Comparison of ENCODE assay signal across 16 mouse cellular contexts in genomic region chr4:40136519-40136918, GRCm38 (mm10). TPM values are rescaled to one million over a fixed set of nuclear protein-coding genes. Genes with fewer than 3 reads are reported as not detected.
DNase-seq lines count a peak whose midpoint lies in the region.
"Had no signal": no experiment of that assay in that cellular context is flagged by ENCODE, and none has a peak within 500 bp of the region (broad histone marks: within the 10 kb centered on the region; RNA-seq: fewer than 3 reads in every experiment).

No protein-coding gene starts in this region.

- peak; percentile 61 to 63 for DNase-seq in cerebellum, postnatal 10 days
- DNase-seq in cerebellum, postnatal 36 days, result no peak
- DNase-seq in heart, postnatal 4 days, result peak; percentile 26
- DNase-seq in heart, adult 18-20 months, result no peak
- peak; percentile 30 for DNase-seq in 3T3-L1 (ENCODE audit: low read depth, low spot score)
- peak; percentile 20 for DNase-seq in brain, adult 2 months (ENCODE audit: low read depth, low spot score)
- no peak for DNase-seq in thymus, postnatal 14 days
- DNase-seq in Muller cell, postnatal 12 days (ENCODE audit: inconsistent ontology term), result no peak
- DNase-seq: adrenal gland, adult 8-10 months; cerebellum, adult 11-12 months; embryo, embryonic 11 days; gastrocnemius, postnatal 25 days; kidney, adult 2 months; kidney, postnatal 36 days; lung, embryonic 14.5 days; lung, postnatal 14 days had no signal

RNA-seq across cellular contexts. Expression of gene Aco1, which starts 6.4 kb away (rescaled TPM):
- 10 to 100 TPM; 42.6 to 43.5 TPM for total RNA-seq in heart, postnatal 4 days (2021)
- 10 to 100 TPM; 28.6 to 34.8 TPM for total RNA-seq in heart, adult 18-20 months (2021)

Comparison
In these comparisons a context has a peak if more than half of its experiments do, and no peak if none do; other contexts are left out.
1. DNase-seq: peak in cerebellum, postnatal 10 days (2 of 2), heart, postnatal 4 days (single experiment), 3T3-L1 (single experiment) and brain, adult 2 months (single experiment); none in cerebellum, postnatal 36 days (0 of 2), heart, adult 18-20 months (0 of 2), thymus, postnatal 14 days (single experiment) and Muller cell, postnatal 12 days (single experiment).